Mouse (Mus musculus) forelimb bud, embryonic 11.5 days (tissue): ENCODE measurements at regions not wholly inside any gene's neighbourhood (a gene's known extent, or its start where the extent isn't known, plus 50 kb on each side); places are given as distances from the start of the nearest gene placed in this dataset.

Source experiments
- DNase-seq: peaks from one replicate; pipeline ENCODE4 v3.0.0-alpha.2; 2012; ENCODE audit warnings: low read depth, low spot score

DNA sequence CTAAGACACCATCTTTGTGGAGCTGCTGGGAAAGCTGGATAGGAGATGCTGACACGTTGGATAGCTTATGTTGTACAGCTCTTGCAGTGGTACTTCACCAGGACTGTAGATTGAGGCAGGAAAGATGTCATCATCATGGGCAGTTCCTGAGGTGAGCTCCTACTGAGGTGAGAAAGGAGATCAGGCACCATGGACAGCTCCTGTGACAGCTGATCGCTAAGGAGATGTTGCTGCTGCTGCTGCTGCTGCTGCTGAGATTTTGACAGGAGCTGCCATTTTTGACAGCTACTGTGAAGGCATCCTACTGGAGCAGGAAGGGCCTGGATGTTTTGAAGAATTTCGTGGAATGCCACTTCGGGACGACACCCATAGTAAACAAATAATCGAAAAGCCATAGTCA is 152.6 kb downstream of the Adam29 start:
- DNase-seq, result peak; percentile 43

- DNase-seq, result no peak
Observed at GRCm38 (mm10) chr8:55724303-55725279, 182.2 kb downstream of the Adam29 start.

- DNase-seq, result no peak
Observed at GRCm38 (mm10) chr8:55691791-55692190, 215.0 kb downstream of the Adam29 start.

DNA sequence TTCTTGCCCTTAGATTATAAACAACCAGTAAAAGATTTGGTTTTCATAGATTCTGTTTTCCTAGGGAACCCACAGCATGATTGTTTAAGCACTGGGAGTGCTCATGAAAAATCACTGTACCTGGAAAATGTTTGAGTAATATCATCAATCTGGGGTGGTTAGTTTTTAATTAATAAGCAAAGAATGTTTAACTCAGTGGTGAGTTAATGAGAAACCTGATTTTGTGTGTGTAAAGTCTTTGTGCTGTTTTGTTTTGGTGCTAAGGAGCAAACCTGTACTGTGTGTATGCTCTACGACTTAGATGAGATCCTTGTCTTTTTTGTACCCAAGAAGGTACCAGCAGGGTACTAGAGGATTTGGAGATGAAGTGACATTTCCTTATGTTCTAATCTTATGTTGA is 226.3 kb downstream of the Adam29 start:
- no peak for DNase-seq

GRCm38 (mm10) chr8:55638716-55639115 is 268.0 kb downstream of the Adam29 start:
- no peak for DNase-seq

DNA sequence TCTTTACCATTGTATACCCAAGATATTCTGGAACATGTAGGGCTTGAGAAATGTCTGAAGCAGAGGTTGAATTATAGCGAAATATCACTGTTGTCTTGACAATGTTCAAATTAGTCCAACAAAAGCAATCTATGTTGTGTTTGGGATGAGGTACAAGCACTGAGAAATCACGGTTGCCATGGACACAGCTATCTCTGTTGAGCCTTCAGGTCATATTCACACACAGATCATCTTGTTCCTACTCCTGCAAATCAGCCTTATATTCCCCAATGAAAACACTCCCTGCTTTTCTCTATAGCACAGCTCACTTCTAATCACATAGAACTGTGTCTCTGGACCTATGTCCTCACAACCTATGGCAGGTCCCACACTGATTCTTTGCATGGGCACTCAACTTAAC is 284.3 kb downstream of the Adam29 start:
- no peak for DNase-seq
